10 mouse cellular contexts compared by ENCODE assay signal in the genomic region with DNA sequence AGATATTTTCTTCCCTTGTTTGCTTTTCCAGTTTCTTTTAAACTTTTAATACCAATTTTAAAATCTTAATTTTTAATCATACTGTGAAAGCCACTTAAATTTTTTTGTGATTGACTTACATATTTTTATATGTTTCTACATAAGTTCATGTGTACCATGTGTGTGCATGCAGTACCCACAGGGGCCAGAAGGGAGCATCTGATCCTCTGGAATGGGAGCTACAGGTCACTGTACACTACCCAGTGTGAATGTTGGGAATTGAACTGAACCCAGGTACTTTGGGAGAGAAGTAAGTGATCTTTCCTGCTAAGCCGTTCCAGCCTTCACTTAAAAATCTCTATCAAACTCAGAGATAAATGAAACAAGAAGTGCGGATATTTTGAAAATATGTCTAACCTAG.
A peak's percentile ranks its signal among the peaks of the same experiment; 100 is the strongest.
DNase-seq lines count a peak whose midpoint lies in the region; ATAC-seq and TF ChIP-seq lines count a peak whose summit lies in the region.
"Had no signal": no experiment of that assay in that cellular context is flagged by ENCODE, and none has a peak within 500 bp of the region (broad histone marks: within the 10 kb centered on the region; RNA-seq: fewer than 3 reads in every experiment).

No protein-coding gene starts in this region.

- H3K27ac ChIP-seq in heart, adult 2 months = no peak overlapping the region
- H3K27ac ChIP-seq: midbrain, embryonic 13.5 days had no signal

- H3K36me3 ChIP-seq in heart, adult 2 months (ENCODE audit: control insufficient read depth, insufficient read depth, low read length) = no peaks in the 10 kb centered on the region
- H3K36me3 ChIP-seq: midbrain, embryonic 13.5 days had no signal

- H3K27me3 ChIP-seq in heart, adult 2 months (ENCODE audit: control insufficient read depth, insufficient read depth, low read length) = no peaks in the 10 kb centered on the region
- H3K27me3 ChIP-seq: midbrain, embryonic 13.5 days had no signal

- intact Hi-C loops in heart, adult 2 months (cut with DNase I) = loop anchor here (10.0 kb wide), 2 partner anchors 308 to 648 kb away; no protein-coding TSS in a partner anchor
- intact Hi-C loops in heart, postnatal 25 days (cut with DNase I) = loop anchor here (10.0 kb wide), 1 partner anchor 308 kb away; no protein-coding TSS in a partner anchor

- no peak overlapping the region for H3K4me3 ChIP-seq in heart, adult 2 months
- H3K4me3 ChIP-seq in lung, adult 2 months (replicated peaks; ENCODE audit: extremely low read depth, low read depth, low read length) = no peak overlapping the region
- H3K4me3 ChIP-seq: midbrain, embryonic 13.5 days had no signal

- no peak for DNase-seq in heart, adult 2 months
- no peak for DNase-seq in heart, postnatal 25 days (ENCODE audit: low spot score)
- DNase-seq in lung, adult 2 months = no peak
- DNase-seq in lung, adult 18-20 months = no peak
- peak; percentile 66 for DNase-seq in ES-CJ7 (ENCODE audit: low read depth, low spot score)
- peak; percentile 38 for DNase-seq in brain, embryonic 14.5 days (ENCODE audit: low read depth)
- DNase-seq in thymus, postnatal 0 days (ENCODE audit: low spot score) = no peak
- DNase-seq: liver had no signal

- 91% methylated on average over 2 of the region's 2 CpGs for WGBS in heart, adult 2 months
- WGBS in lung, adult 2 months = 91% methylated on average over 2 of the region's 2 CpGs

- H3K4me1 ChIP-seq in heart, adult 2 months (ENCODE audit: control insufficient read depth, insufficient read depth, low read length) = no peaks in the 10 kb centered on the region
- no peaks in the 10 kb centered on the region for H3K4me1 ChIP-seq in lung, adult 2 months (ENCODE audit: control insufficient read depth, insufficient read depth, low read length)
- H3K4me1 ChIP-seq: midbrain, embryonic 13.5 days had no signal

- no peak for ATAC-seq in CD4-positive, CD25-positive, alpha-beta regulatory T cell, adult 4 months

- no peaks in the 10 kb centered on the region for H3K79me2 ChIP-seq in heart, adult 2 months (replicated peaks; ENCODE audit: control insufficient read depth, insufficient read depth, low read length)

- H3K9ac ChIP-seq in heart, adult 2 months (ENCODE audit: low read depth, low read length) = no peak overlapping the region
- H3K9ac ChIP-seq: midbrain, embryonic 13.5 days had no signal

- peak; percentile 57 for TF ChIP-seq CTCF in heart, adult 2 months (IDR thresholded peaks at IDR 0.05)
- peak; percentile 10; the same call in 1 of the 2 replicates for TF ChIP-seq CTCF in lung, adult 2 months (IDR thresholded peaks at IDR 0.05; ENCODE audit: insufficient read depth, low read length)
- peak; percentile 20; the same call in 1 of the 2 replicates for TF ChIP-seq CTCF in brain, embryonic 14.5 days (IDR thresholded peaks at IDR 0.05; ENCODE audit: borderline replicate concordance, extremely low read depth, insufficient read depth, insufficient read length)

- TF ChIP-seq EP300 in heart, adult 2 months (IDR thresholded peaks at IDR 0.05; ENCODE audit: insufficient read depth, low read depth, low read length) = no peak

- TF ChIP-seq POLR2A in heart, adult 2 months (IDR thresholded peaks at IDR 0.05; ENCODE audit: insufficient read depth, low read depth, low read length) = no peak
- no peak for TF ChIP-seq POLR2A in lung, adult 2 months (IDR thresholded peaks at IDR 0.05; ENCODE audit: borderline replicate concordance, extremely low read depth, low read depth, low read length)
- TF ChIP-seq POLR2A in brain, embryonic 14.5 days (IDR thresholded peaks at IDR 0.05; ENCODE audit: borderline replicate concordance, extremely low read depth, insufficient read depth, insufficient read length, poor library complexity, severe bottlenecking) = no peak

Comparison
In these comparisons a context has a peak if more than half of its experiments do, and no peak if none do; other contexts are left out.
1. DNase-seq: peak in ES-CJ7 (single experiment) and brain, embryonic 14.5 days (single experiment); none in heart, adult 2 months (0 of 2), heart, postnatal 25 days (single experiment), lung, adult 2 months (single experiment), lung, adult 18-20 months (0 of 2) and thymus, postnatal 0 days (single experiment).
2. Peak in every context shown above with its lines, with median percentiles within 50 percentile points of each other: CTCF ChIP-seq.